Mouse (Mus musculus): Measurements from ENCODE around the gene Agps. TPM values are rescaled to one million over a fixed set of nuclear protein-coding genes. Genes with fewer than 3 reads are reported as not detected.
"Not testable (repeated sequence)": the region's sequence is repeated elsewhere in the genome, so short reads cannot be mapped to it uniquely, and the experiment has no call there.

Agps gene
- polyA plus RNA-seq, 1 experiment from 2014 or later: 23.3 TPM

DNA sequence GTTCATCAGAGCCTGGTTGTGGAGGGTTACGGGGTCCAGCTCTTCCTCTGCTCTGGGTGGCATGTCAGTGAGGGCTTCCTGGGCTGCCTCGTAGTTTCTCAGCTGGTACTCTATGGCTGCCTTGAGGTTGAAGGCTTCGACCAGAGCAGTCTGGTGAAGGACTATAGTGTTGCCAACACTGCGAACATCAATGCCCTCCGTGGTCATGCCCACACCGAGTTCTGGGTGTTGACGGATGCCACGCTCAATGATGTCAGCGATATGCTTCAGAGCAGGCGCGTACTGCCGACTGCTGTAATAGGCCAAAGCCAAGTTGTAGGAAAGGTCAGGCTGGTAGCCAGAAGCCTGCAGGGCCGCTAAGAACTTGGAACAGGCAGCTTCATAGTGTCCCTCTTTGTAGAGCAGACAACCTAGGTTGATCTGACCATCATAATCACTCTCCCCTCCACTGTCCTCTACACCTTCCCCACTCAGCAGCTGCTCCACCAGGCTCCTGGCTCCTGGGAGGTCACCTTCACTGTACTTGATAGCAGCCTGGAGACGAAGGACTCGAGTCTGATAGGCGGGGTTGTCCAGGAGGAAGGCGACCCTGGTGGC lies 105.6 kb downstream of the Agps start:
- ATAC-seq (ENCODE audit: insufficient number of reproducible peaks, low FRiP score, low TSS enrichment, low read depth): 0 out of 2 replicates have a peak, but pooled peaks have one; percentile 53
- peak overlapping the region; percentile 53 for H3K4me3 ChIP-seq
- not testable (repeated sequence) for H3K9ac ChIP-seq, H3K27ac ChIP-seq, H3K9me3 ChIP-seq, H3K27me3 ChIP-seq, H3K36me3 ChIP-seq, H3K4me1 ChIP-seq
- 69% methylated on average over 17 of the region's 17 CpGs for WGBS
- H3K4me2 ChIP-seq: peak overlapping the region; percentile 55

GRCm38 (mm10) chr2:75938117-75939063 lies 106.4 kb downstream of the Agps start, which contains the start of gene Ttc30b:
TSS of gene Ttc30b (minus strand) at chr2:75938585.
- Histone ChIP-seq H3K4me3 (peak within 1 kb of the TSS; percentile 53), H3K9ac (peak within 1 kb of the TSS; percentile 44), H3K4me1 (peaks cover 3% of the 10 kb centered on the region; the same call in 1 of the 2 replicates), H3K9me3 (no peaks in the 10 kb centered on the region), H3K27ac (peak within 1 kb of the TSS; percentile 95), H3K4me2 (peak within 1 kb of the TSS; percentile 55), H3K36me3 (no peaks in the 10 kb centered on the region), H3K27me3 (no peaks in the 10 kb centered on the region)
- WGBS: 2% methylated on average over 42 of the region's 42 CpGs
- peak; percentile 83 for ATAC-seq (ENCODE audit: insufficient number of reproducible peaks, low FRiP score, low TSS enrichment, low read depth)

DNA sequence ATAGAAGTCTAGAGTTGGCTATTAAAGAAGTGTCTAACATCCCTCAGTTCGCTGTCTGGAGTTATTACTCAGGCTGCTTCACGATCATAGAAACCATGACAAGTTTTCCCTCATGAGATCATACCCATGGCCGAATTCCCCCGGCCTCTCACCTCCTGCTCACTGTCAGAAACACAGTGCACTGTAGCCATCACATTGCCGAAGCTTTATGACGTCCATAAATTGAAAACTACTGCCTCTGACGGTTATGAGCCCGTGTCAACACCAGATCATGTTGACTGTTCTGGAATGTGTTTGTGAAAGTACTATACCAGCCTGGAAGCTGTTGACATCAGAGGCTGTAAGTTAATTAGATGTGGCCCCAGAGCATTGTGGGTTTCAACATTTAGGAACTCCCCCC lies 118.7 kb downstream of the Agps start:
- no peak overlapping the region for H3K9ac ChIP-seq
- no peak for ATAC-seq (ENCODE audit: insufficient number of reproducible peaks, low FRiP score, low TSS enrichment, low read depth)
- H3K27ac ChIP-seq: no peak overlapping the region
- no peak overlapping the region for H3K4me3 ChIP-seq
- no peaks in the 10 kb centered on the region for H3K36me3 ChIP-seq
- peaks cover 3% of the 10 kb centered on the region; the same call in 1 of the 2 replicates for H3K27me3 ChIP-seq
- no peaks in the 10 kb centered on the region for H3K4me1 ChIP-seq
- 46% methylated on average over 8 of the region's 8 CpGs for WGBS
- H3K4me2 ChIP-seq: no peak overlapping the region
- H3K9me3 ChIP-seq: no peaks in the 10 kb centered on the region

GRCm38 (mm10) chr2:75953320-75953719 lies 121.3 kb downstream of the Agps start:
- 89% methylated on average over 5 of the region's 5 CpGs for WGBS
- H3K27me3 ChIP-seq: peaks cover 4% of the 10 kb centered on the region; the same call in 1 of the 2 replicates
- no peaks in the 10 kb centered on the region for H3K36me3 ChIP-seq
- ATAC-seq (ENCODE audit: insufficient number of reproducible peaks, low FRiP score, low TSS enrichment, low read depth): no peak
- H3K4me1 ChIP-seq: peaks cover 10% of the 10 kb centered on the region
- H3K9me3 ChIP-seq: no peaks in the 10 kb centered on the region
- no peak overlapping the region for H3K4me3 ChIP-seq
- H3K27ac ChIP-seq: no peak overlapping the region
- H3K9ac ChIP-seq: no peak overlapping the region
- H3K4me2 ChIP-seq: no peak overlapping the region

- H3K27ac ChIP-seq: no peak overlapping the region
Measured at GRCm38 (mm10) chr2:75955709-75956108, 123.7 kb downstream of the Agps start.

DNA sequence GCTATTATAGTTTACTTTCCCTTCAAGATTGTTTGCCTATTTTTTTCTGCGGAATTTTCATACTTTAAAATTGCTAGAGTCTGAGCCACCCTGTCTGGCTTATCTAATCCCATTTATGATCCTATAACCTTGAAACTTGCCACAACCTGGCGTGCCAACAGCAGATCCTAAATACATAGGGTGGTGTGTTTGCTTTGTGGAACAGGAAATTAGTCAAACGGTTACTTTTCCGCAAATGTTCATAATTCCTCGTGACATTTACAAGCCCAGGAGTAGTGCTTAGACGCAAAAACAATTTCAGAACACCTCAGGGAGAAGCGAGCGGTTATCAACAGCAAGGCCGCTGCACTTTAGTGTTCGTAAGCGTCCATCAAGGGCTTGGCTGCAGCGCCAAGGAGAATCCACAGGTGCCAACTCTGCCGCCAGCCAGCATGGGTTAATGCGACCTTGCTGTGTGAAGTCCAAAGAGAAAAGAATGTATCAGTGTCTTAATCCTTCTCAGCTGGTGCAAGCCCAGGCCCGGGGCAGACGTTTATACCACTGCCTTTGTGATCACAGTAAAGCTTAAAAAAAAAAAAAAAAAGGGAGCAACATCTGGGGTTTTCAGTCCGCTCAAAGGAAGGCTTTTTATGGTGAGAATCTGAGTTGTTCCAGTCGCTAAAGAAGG lies 127.3 kb downstream of the Agps start:
- peak; percentile 54 for ATAC-seq (ENCODE audit: insufficient number of reproducible peaks, low FRiP score, low TSS enrichment, low read depth)
- 8% methylated on average over 18 of the region's 18 CpGs for WGBS
- Histone ChIP-seq H3K27ac (peak overlapping the region; percentile 87), H3K4me2 (peak overlapping the region; percentile 44), H3K9me3 (no peaks in the 10 kb centered on the region), H3K27me3 (peaks cover 4% of the 10 kb centered on the region; the same call in 1 of the 2 replicates), H3K9ac (no peak overlapping the region), H3K36me3 (no peaks in the 10 kb centered on the region), H3K4me1 (peaks cover 45% of the 10 kb centered on the region), H3K4me3 (peak overlapping the region; percentile 18)

More at GRCm38 (mm10) chr2:75955709-75956108, 123.7 kb downstream of the Agps start:
- no peaks in the 10 kb centered on the region for H3K36me3 ChIP-seq
- 61% methylated on average over 14 of the region's 14 CpGs for WGBS
- H3K4me3 ChIP-seq: no peak overlapping the region
- H3K27me3 ChIP-seq: peaks cover 4% of the 10 kb centered on the region; the same call in 1 of the 2 replicates
- H3K9ac ChIP-seq: no peak overlapping the region
- no peaks in the 10 kb centered on the region for H3K9me3 ChIP-seq
- no peak overlapping the region for H3K4me2 ChIP-seq
- peaks cover 34% of the 10 kb centered on the region for H3K4me1 ChIP-seq
- ATAC-seq (ENCODE audit: insufficient number of reproducible peaks, low FRiP score, low TSS enrichment, low read depth): no peak

- peak; percentile 87 for ATAC-seq (ENCODE audit: insufficient number of reproducible peaks, low FRiP score, low TSS enrichment, low read depth)
- Histone ChIP-seq H3K27ac (peak overlapping the region; percentile 87), H3K4me2 (peak overlapping the region; percentile 44), H3K27me3 (peaks cover 4% of the 10 kb centered on the region; the same call in 1 of the 2 replicates), H3K36me3 (no peaks in the 10 kb centered on the region), H3K4me3 (peak overlapping the region; percentile 18), H3K9ac (no peak overlapping the region), H3K4me1 (peaks cover 51% of the 10 kb centered on the region), H3K9me3 (no peaks in the 10 kb centered on the region)
- 8% methylated on average over 15 of the region's 15 CpGs for WGBS
Measured at GRCm38 (mm10) chr2:75959850-75960365, 127.9 kb downstream of the Agps start.

DNA sequence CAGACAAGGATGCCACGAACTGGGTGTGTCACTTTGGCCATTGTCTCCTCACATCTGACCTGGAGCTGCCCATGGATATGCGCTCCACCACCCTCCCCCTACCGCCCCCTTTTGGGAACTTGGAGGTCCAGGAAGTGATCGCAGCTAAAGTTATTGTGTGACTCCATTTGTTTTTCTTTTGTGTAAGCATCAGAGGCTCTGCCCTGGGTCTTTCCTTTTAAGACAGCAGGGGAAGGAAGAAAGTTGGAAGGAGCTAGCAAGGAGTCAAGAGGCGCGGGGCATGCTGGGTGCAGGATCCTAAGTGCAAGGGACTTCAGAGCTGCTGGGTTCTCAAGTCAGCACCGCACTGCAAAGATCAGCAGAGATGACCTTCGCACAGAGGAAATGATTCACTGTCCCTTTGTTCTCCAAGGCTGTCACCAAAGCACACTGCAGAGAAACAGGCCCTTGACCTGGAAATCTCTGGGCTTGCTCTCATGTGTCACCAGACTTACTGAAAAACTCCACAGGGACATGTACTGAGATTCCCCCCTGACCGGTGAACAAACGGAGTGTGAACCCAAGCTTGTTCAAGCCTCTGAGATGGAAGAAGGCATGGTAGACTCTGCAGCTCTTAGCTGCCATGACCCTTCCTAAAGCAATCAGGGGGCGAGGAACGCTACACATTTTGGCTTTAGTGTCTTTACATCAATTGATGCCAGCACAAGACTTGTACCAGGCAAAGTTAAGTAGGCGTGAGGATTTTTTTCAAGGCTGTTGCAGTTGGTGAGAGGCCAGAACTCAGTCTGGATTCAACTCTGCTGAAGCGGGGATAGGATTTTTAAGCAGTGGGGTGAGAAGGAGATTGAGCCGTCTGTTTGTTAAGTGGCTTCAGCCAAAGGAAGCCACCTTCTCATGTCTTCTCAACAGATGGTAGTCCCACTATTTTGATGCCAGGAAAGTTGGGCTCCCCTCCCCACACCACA lies 128.7 kb downstream of the Agps start:
- peak overlapping the region; percentile 44 for H3K4me2 ChIP-seq
- WGBS: 39% methylated on average over 15 of the region's 15 CpGs
- H3K9ac ChIP-seq: no peak overlapping the region
- H3K36me3 ChIP-seq: no peaks in the 10 kb centered on the region
- no peaks in the 10 kb centered on the region for H3K9me3 ChIP-seq
- peaks cover 3% of the 10 kb centered on the region; the same call in 1 of the 2 replicates for H3K27me3 ChIP-seq
- H3K27ac ChIP-seq: peak overlapping the region; percentile 87
- H3K4me1 ChIP-seq: peaks cover 52% of the 10 kb centered on the region
- H3K4me3 ChIP-seq: 0 out of 2 replicates have a peak overlapping the region, but pooled peaks have one; percentile 18
- ATAC-seq (ENCODE audit: insufficient number of reproducible peaks, low FRiP score, low TSS enrichment, low read depth): no peak

- ATAC-seq (ENCODE audit: insufficient number of reproducible peaks, low FRiP score, low TSS enrichment, low read depth): no peak
- H3K27ac ChIP-seq: peak overlapping the region; percentile 59; the same call in 1 of the 2 replicates
- H3K27me3 ChIP-seq: peaks cover 4% of the 10 kb centered on the region; the same call in 1 of the 2 replicates
- 56% methylated on average over 10 of the region's 10 CpGs for WGBS
- H3K4me1 ChIP-seq: peaks cover 42% of the 10 kb centered on the region
- H3K36me3 ChIP-seq: no peaks in the 10 kb centered on the region
- no peak overlapping the region for H3K4me3 ChIP-seq
- H3K9ac ChIP-seq: no peak overlapping the region
- H3K4me2 ChIP-seq: no peak overlapping the region
- no peaks in the 10 kb centered on the region for H3K9me3 ChIP-seq
Measured at GRCm38 (mm10) chr2:75963211-75963840, 131.3 kb downstream of the Agps start.

GRCm38 (mm10) chr2:75964051-75964450 lies 132.1 kb downstream of the Agps start:
- no peaks in the 10 kb centered on the region for H3K9me3 ChIP-seq
- no peak for ATAC-seq (ENCODE audit: insufficient number of reproducible peaks, low FRiP score, low TSS enrichment, low read depth)
- peak overlapping the region; percentile 28; the same call in 1 of the 2 replicates for H3K27ac ChIP-seq
- WGBS: 46% methylated on average over 5 of the region's 5 CpGs
- H3K4me3 ChIP-seq: no peak overlapping the region
- H3K4me2 ChIP-seq: peak overlapping the region; percentile 40
- peaks cover 4% of the 10 kb centered on the region; the same call in 1 of the 2 replicates for H3K27me3 ChIP-seq
- no peaks in the 10 kb centered on the region for H3K36me3 ChIP-seq
- H3K9ac ChIP-seq: no peak overlapping the region
- H3K4me1 ChIP-seq: peaks cover 35% of the 10 kb centered on the region
